Mouse (Mus musculus) erythroid progenitor cell, adult 5-6 weeks (primary cell): Measurements from ENCODE around the gene Hoxc8. TPM values are rescaled to one million over a fixed set of nuclear protein-coding genes. Genes with fewer than 3 reads are reported as not detected.

ENCODE experiments used
- ATAC-seq: replicated peaks from 2 replicates; pipeline ENCODE4 v1.8.0; 2016; ENCODE audit warnings: moderate number of reproducible peaks, mild to moderate bottlenecking, moderate TSS enrichment, inconsistent platforms; ENCODE audit not compliant: poor library complexity, low FRiP score, severe bottlenecking
- total RNA-seq, 2 experiments: library from RNA; stranded (forward) in 1 of 2; stranded (reverse) in 1 of 2; fragments of 150-400 nt in 1 of 2; fragments of 186-747, 209-891 nt in 1 of 2; gene quantifications; 2 replicates each; pipeline versions ENCODE4 v1.2.3 to v1.2.4; 2015 to 2017; ENCODE audit warnings: low replicate concordance in 2 of 2

The Hoxc8 gene
- total RNA-seq, 2 experiments from 2014 or later = not detected

- ATAC-seq = no peak
Measured at GRCm38 (mm10) chr15:102980352-102980751, 10.1 kb upstream of the Hoxc8 start.

- no peak for ATAC-seq
Measured at GRCm38 (mm10) chr15:102980912-102981311, 9.5 kb upstream of the Hoxc8 start.

- ATAC-seq = no peak
Measured at GRCm38 (mm10) chr15:102981379-102982288, 8.8 kb upstream of the Hoxc8 start.

GRCm38 (mm10) chr15:102983716-102984115 is 6.7 kb upstream of the Hoxc8 start:
- ATAC-seq = no peak

- ATAC-seq = no peak
Measured at GRCm38 (mm10) chr15:102984521-102984920, 5.9 kb upstream of the Hoxc8 start.

GRCm38 (mm10) chr15:102984925-102985324 is 5.5 kb upstream of the Hoxc8 start:
- no peak for ATAC-seq

- ATAC-seq = 0 out of 2 replicates have a peak, but pooled peaks have one; percentile 61
Measured at GRCm38 (mm10) chr15:102987124-102987833, 3.1 kb upstream of the Hoxc8 start.

GRCm38 (mm10) chr15:102988078-102988477 is 2.3 kb upstream of the Hoxc8 start:
- no peak for ATAC-seq

- ATAC-seq = no peak
Measured at GRCm38 (mm10) chr15:102991782-102992181, 1.4 kb downstream of the Hoxc8 start.

- ATAC-seq = no peak
Measured at GRCm38 (mm10) chr15:102992206-102992605, 1.8 kb downstream of the Hoxc8 start.

- ATAC-seq = no peak
Measured at GRCm38 (mm10) chr15:102992863-102993262, 2.5 kb downstream of the Hoxc8 start.

GRCm38 (mm10) chr15:102996548-102996947 is 6.1 kb downstream of the Hoxc8 start:
- ATAC-seq = no peak

- ATAC-seq = no peak
Measured at GRCm38 (mm10) chr15:102997431-102997830, 7.0 kb downstream of the Hoxc8 start.

- ATAC-seq = no peak
Measured at GRCm38 (mm10) chr15:102997939-102998355, 7.5 kb downstream of the Hoxc8 start, which contains the start of gene Hoxc6. Gene Hoxc6 (plus strand): TSS chr15:102998257.

- no peak for ATAC-seq
Measured at GRCm38 (mm10) chr15:102998608-102999182, 8.3 kb downstream of the Hoxc8 start.

- no peak for ATAC-seq
Measured at GRCm38 (mm10) chr15:102999183-102999831, 8.9 kb downstream of the Hoxc8 start.

- ATAC-seq = no peak
Measured at GRCm38 (mm10) chr15:102999955-103000354, 9.5 kb downstream of the Hoxc8 start.

- ATAC-seq = no peak
Measured at GRCm38 (mm10) chr15:103000501-103000901, 10.1 kb downstream of the Hoxc8 start.

- no peak for ATAC-seq
Measured at GRCm38 (mm10) chr15:103001370-103001769, 11.0 kb downstream of the Hoxc8 start.

GRCm38 (mm10) chr15:103002156-103002555 is 11.7 kb downstream of the Hoxc8 start:
- ATAC-seq = no peak
